Mouse (Mus musculus) frontal cortex, adult (tissue): ENCODE measurements around the gene Abhd12b.
A peak's percentile ranks its signal among the peaks of the same experiment; 100 is the strongest.
"Not testable (repeated sequence)": the region's sequence is repeated elsewhere in the genome, so short reads cannot be mapped to it uniquely, and the experiment has no call there.

ENCODE experiments used
- ATAC-seq: cut with Nextera tagmentation; 2 replicates; pipeline ENCODE4 v1.9.2; 2017; ENCODE audit warnings: mild to moderate bottlenecking, moderate library complexity, mixed read lengths; ENCODE audit not compliant: low TSS enrichment

Gene Abhd12b

GRCm38 (mm10) chr12:70137626-70138025 is 16.3 kb upstream of the Abhd12b start:
- no peak for ATAC-seq

GRCm38 (mm10) chr12:70139871-70140270 is 14.1 kb upstream of the Abhd12b start:
- ATAC-seq: no peak

- ATAC-seq: no peak
Measured at GRCm38 (mm10) chr12:70140542-70140941, 13.4 kb upstream of the Abhd12b start.

GRCm38 (mm10) chr12:70140993-70141576 is 12.9 kb upstream of the Abhd12b start:
- no peak for ATAC-seq

GRCm38 (mm10) chr12:70144106-70144587 is 9.8 kb upstream of the Abhd12b start:
- ATAC-seq: not testable (repeated sequence)

GRCm38 (mm10) chr12:70144637-70145448 is 9.1 kb upstream of the Abhd12b start:
- ATAC-seq: peak; percentile 50; the same call in 1 of the 2 replicates

GRCm38 (mm10) chr12:70145586-70145985 is 8.4 kb upstream of the Abhd12b start:
- no peak for ATAC-seq

GRCm38 (mm10) chr12:70147986-70148630 is 5.8 kb upstream of the Abhd12b start:
- no peak for ATAC-seq

GRCm38 (mm10) chr12:70148631-70149265 is 5.2 kb upstream of the Abhd12b start:
- peak; percentile 46 for ATAC-seq

- ATAC-seq: no peak
Measured at GRCm38 (mm10) chr12:70156222-70156621, 2.3 kb downstream of the Abhd12b start.

GRCm38 (mm10) chr12:70157292-70158066 is 3.5 kb downstream of the Abhd12b start:
- ATAC-seq: peak; percentile 76

GRCm38 (mm10) chr12:70161057-70161456 is 7.1 kb downstream of the Abhd12b start:
- no peak for ATAC-seq

GRCm38 (mm10) chr12:70164741-70165140 is 10.8 kb downstream of the Abhd12b start:
- no peak for ATAC-seq

- no peak for ATAC-seq
Measured at GRCm38 (mm10) chr12:70167950-70168349, 14.0 kb downstream of the Abhd12b start.

- ATAC-seq: peak; percentile 57
Measured at GRCm38 (mm10) chr12:70169969-70170368, 16.0 kb downstream of the Abhd12b start.

GRCm38 (mm10) chr12:70183507-70183906 is 29.6 kb downstream of the Abhd12b start:
- not testable (repeated sequence) for ATAC-seq

- no peak for ATAC-seq
Measured at GRCm38 (mm10) chr12:70184173-70184783, 30.3 kb downstream of the Abhd12b start.

GRCm38 (mm10) chr12:70192267-70192727 is 38.4 kb downstream of the Abhd12b start:
- ATAC-seq: peak; percentile 90

- no peak for ATAC-seq
Measured at GRCm38 (mm10) chr12:70195426-70195825, 41.5 kb downstream of the Abhd12b start.

- ATAC-seq: no peak
Measured at GRCm38 (mm10) chr12:70196341-70196740, 42.4 kb downstream of the Abhd12b start.
